Mouse (Mus musculus) heart, adult 8-10 months (tissue): Measurements from ENCODE around the gene Zfp111. TPM values are rescaled to one million over a fixed set of nuclear protein-coding genes. Genes with fewer than 3 reads are reported as not detected.
A peak's percentile ranks its signal among the peaks of the same experiment; 100 is the strongest.

Source experiments
- DNase-seq: peaks from one replicate; pipeline ENCODE4 v3.0.0; 2022; ENCODE audit warnings: low spot score
- total RNA-seq, 4 experiments: library from RNA; stranded (reverse); gene quantifications; 2 replicates each; pipeline ENCODE4 v1.2.4; 2022

The Zfp111 gene
- 1 to 10 TPM; 1.8 to 4.3 (median 3.4) TPM for total RNA-seq

- DNase-seq = no peak
Observed at GRCm38 (mm10) chr7:24211343-24211742, at the start of gene Zfp111. TSS of gene Zfp111 (minus strand) at chr7:24211443.

- DNase-seq = no peak
Observed at GRCm38 (mm10) chr7:24260000-24260312, 48.7 kb upstream of the Zfp111 start.

- DNase-seq = no peak
Observed at GRCm38 (mm10) chr7:24259306-24259999, 48.2 kb upstream of the Zfp111 start.

- DNase-seq = peak; percentile 94
Observed at GRCm38 (mm10) chr7:24254633-24255474, 43.6 kb upstream of the Zfp111 start, which contains the start of gene Zfp108. TSS of gene Zfp108 (plus strand) at chr7:24254794.

- no peak for DNase-seq
Observed at GRCm38 (mm10) chr7:24253779-24254615, 42.8 kb upstream of the Zfp111 start.

- DNase-seq = peak; percentile 61
Observed at GRCm38 (mm10) chr7:24237040-24237791, 26.0 kb upstream of the Zfp111 start, which contains the start of gene Zfp109. TSS of gene Zfp109 (minus strand) at chr7:24237560.

- no peak for DNase-seq
Observed at GRCm38 (mm10) chr7:24210296-24210695, 947 bp downstream of the Zfp111 start.

GRCm38 (mm10) chr7:24208282-24208886 lies 2.9 kb downstream of the Zfp111 start:
- DNase-seq = no peak

- DNase-seq = peak; percentile 83
Observed at GRCm38 (mm10) chr7:24207488-24208261, 3.6 kb downstream of the Zfp111 start.

GRCm38 (mm10) chr7:24196961-24197360 lies 14.3 kb downstream of the Zfp111 start:
- no peak for DNase-seq

GRCm38 (mm10) chr7:24193157-24193556 lies 18.1 kb downstream of the Zfp111 start:
- DNase-seq = no peak

- no peak for DNase-seq
Observed at GRCm38 (mm10) chr7:24191361-24191760, 19.9 kb downstream of the Zfp111 start.

- no peak for DNase-seq
Observed at GRCm38 (mm10) chr7:24189571-24189944, 21.7 kb downstream of the Zfp111 start.

GRCm38 (mm10) chr7:24188901-24189570 lies 22.2 kb downstream of the Zfp111 start:
- DNase-seq = no peak

- DNase-seq = no peak
Observed at GRCm38 (mm10) chr7:24187611-24188010, 23.6 kb downstream of the Zfp111 start.

- no peak for DNase-seq
Observed at GRCm38 (mm10) chr7:24175337-24175711, 35.9 kb downstream of the Zfp111 start.

- DNase-seq = peak; percentile 14
Observed at GRCm38 (mm10) chr7:24174618-24175336, 36.5 kb downstream of the Zfp111 start, which contains the start of gene Zfp114. TSS of gene Zfp114 (plus strand) at chr7:24175060.

GRCm38 (mm10) chr7:24172191-24172590 lies 39.1 kb downstream of the Zfp111 start:
- DNase-seq = no peak

- no peak for DNase-seq
Observed at GRCm38 (mm10) chr7:24153272-24153671, 58.0 kb downstream of the Zfp111 start.
